Mouse (Mus musculus) urinary bladder, postnatal 36 days (tissue): ENCODE measurements at regions not wholly inside any gene's neighbourhood (a gene's known extent, or its start where the extent isn't known, plus 50 kb on each side); places are given as distances from the start of the nearest gene placed in this dataset.

ENCODE experiments used
- DNase-seq, 2 experiments: peaks; one replicate each; pipeline ENCODE4 v3.0.0; 2022; ENCODE audit warnings: low spot score in 2 of 2, mixed read lengths in 1 of 2

GRCm38 (mm10) chr12:51128274-51128673 is 219.6 kb upstream of the G2e3 start:
- DNase-seq, result no peak

- no peak for DNase-seq
Observed at GRCm38 (mm10) chr12:51118781-51119180, 229.1 kb upstream of the G2e3 start.

- DNase-seq, result no peak
Observed at GRCm38 (mm10) chr12:51118021-51118694, 229.7 kb upstream of the G2e3 start.

- DNase-seq, result no peak
Observed at GRCm38 (mm10) chr12:51117436-51118020, 230.3 kb upstream of the G2e3 start.

- no peak for DNase-seq
Observed at GRCm38 (mm10) chr12:51111811-51112210, 236.1 kb upstream of the G2e3 start.

- no peak for DNase-seq
Observed at GRCm38 (mm10) chr12:51108044-51108443, 239.8 kb upstream of the G2e3 start.

- DNase-seq, result no peak
Observed at GRCm38 (mm10) chr12:51103541-51104042, 244.3 kb upstream of the G2e3 start.

GRCm38 (mm10) chr12:51101636-51102035 is 246.2 kb upstream of the G2e3 start:
- no peak for DNase-seq

GRCm38 (mm10) chr12:51100868-51101267 is 247.0 kb upstream of the G2e3 start:
- no peak for DNase-seq

- DNase-seq, result no peak
Observed at GRCm38 (mm10) chr12:51095974-51096373, 251.9 kb upstream of the G2e3 start.

GRCm38 (mm10) chr12:51089324-51089723 is 258.5 kb upstream of the G2e3 start:
- no peak for DNase-seq

GRCm38 (mm10) chr12:51081809-51082208 is 266.1 kb upstream of the G2e3 start:
- DNase-seq, result no peak

GRCm38 (mm10) chr12:51073503-51073902 is 274.4 kb upstream of the G2e3 start:
- no peak for DNase-seq

GRCm38 (mm10) chr12:51060931-51061330 is 286.9 kb upstream of the G2e3 start:
- DNase-seq, result no peak

GRCm38 (mm10) chr12:51058569-51058968 is 289.3 kb upstream of the G2e3 start:
- DNase-seq, result no peak

- no peak for DNase-seq
Observed at GRCm38 (mm10) chr12:51058104-51058503, 289.8 kb upstream of the G2e3 start.

GRCm38 (mm10) chr12:51047116-51047515 is 300.7 kb upstream of the G2e3 start:
- DNase-seq, result no peak

GRCm38 (mm10) chr12:51045437-51045836 is 302.4 kb upstream of the G2e3 start:
- no peak for DNase-seq

- no peak for DNase-seq
Observed at GRCm38 (mm10) chr12:51045020-51045419, 302.8 kb upstream of the G2e3 start.

- DNase-seq, result no peak
Observed at GRCm38 (mm10) chr12:51032193-51032592, 315.7 kb upstream of the G2e3 start.

- no peak for DNase-seq
Observed at GRCm38 (mm10) chr12:51028601-51029174, 319.2 kb upstream of the G2e3 start.

GRCm38 (mm10) chr12:51026046-51026445 is 321.8 kb upstream of the G2e3 start:
- no peak for DNase-seq

- DNase-seq, result no peak
Observed at GRCm38 (mm10) chr12:51025531-51025930, 322.3 kb upstream of the G2e3 start.
